ENCODE assay signal across 18 mouse cellular contexts in genomic region chr15:78872021-78872608, GRCm38 (mm10). TPM values are rescaled to one million over a fixed set of nuclear protein-coding genes. Genes with fewer than 3 reads are reported as not detected.
DNase-seq lines count a peak whose midpoint lies in the region; ATAC-seq and TF ChIP-seq lines count a peak whose summit lies in the region.
"Had no signal": no experiment of that assay in that cellular context is flagged by ENCODE, and none has a peak within 500 bp of the region (broad histone marks: within the 10 kb centered on the region; RNA-seq: fewer than 3 reads in every experiment).

No protein-coding gene starts in this region.

- no peak overlapping the region for H3K9ac ChIP-seq in embryonic facial prominence, embryonic 15.5 days
- no peak overlapping the region for H3K9ac ChIP-seq in kidney, postnatal 0 days (ENCODE audit: low read depth, low read length)
- H3K9ac ChIP-seq: forebrain, postnatal 0 days; hindbrain, embryonic 15.5 days; limb, embryonic 15.5 days; midbrain, embryonic 15.5 days had no signal

- H3K27ac ChIP-seq in embryonic facial prominence, embryonic 15.5 days (replicated peaks): 0 out of 2 replicates have a peak overlapping the region, but pooled peaks have one; percentile 12
- no peak overlapping the region for H3K27ac ChIP-seq in embryonic facial prominence, embryonic 10.5 days (replicated peaks)
- no peak overlapping the region for H3K27ac ChIP-seq in kidney, postnatal 0 days
- H3K27ac ChIP-seq in thymus, adult 2 months (ENCODE audit: control insufficient read depth, insufficient read depth, low read length): no peak overlapping the region
- no peak overlapping the region for H3K27ac ChIP-seq in cerebellum, adult 2 months (ENCODE audit: insufficient read depth, low read length)
- H3K27ac ChIP-seq: gastrocnemius, adult 2 months; hindbrain, embryonic 15.5 days; limb, embryonic 15.5 days; midbrain, embryonic 15.5 days had no signal

- no peaks in the 10 kb centered on the region for H3K9me3 ChIP-seq in embryonic facial prominence, embryonic 15.5 days (replicated peaks)
- no peaks in the 10 kb centered on the region for H3K9me3 ChIP-seq in embryonic facial prominence, embryonic 10.5 days
- no peaks in the 10 kb centered on the region for H3K9me3 ChIP-seq in kidney, postnatal 0 days (replicated peaks; ENCODE audit: low read length)
- H3K9me3 ChIP-seq: hindbrain, embryonic 15.5 days; limb, embryonic 15.5 days; midbrain, embryonic 15.5 days had no signal

- H3K4me3 ChIP-seq in embryonic facial prominence, embryonic 15.5 days (replicated peaks): no peak overlapping the region
- no peak overlapping the region for H3K4me3 ChIP-seq in embryonic facial prominence, embryonic 10.5 days
- no peak overlapping the region for H3K4me3 ChIP-seq in kidney, postnatal 0 days (replicated peaks; ENCODE audit: low read depth, low read length)
- H3K4me3 ChIP-seq in thymus, adult 2 months (ENCODE audit: control insufficient read depth, insufficient read depth, low read length): no peak overlapping the region
- no peak overlapping the region for H3K4me3 ChIP-seq in cerebellum, adult 2 months (replicated peaks; ENCODE audit: insufficient read depth, low read depth, low read length)
- H3K4me3 ChIP-seq: gastrocnemius, adult 2 months; hindbrain, embryonic 15.5 days; limb, embryonic 15.5 days; midbrain, embryonic 15.5 days had no signal

- no peaks in the 10 kb centered on the region for H3K36me3 ChIP-seq in embryonic facial prominence, embryonic 15.5 days
- H3K36me3 ChIP-seq in embryonic facial prominence, embryonic 10.5 days (replicated peaks): no peaks in the 10 kb centered on the region
- H3K36me3 ChIP-seq in kidney, postnatal 0 days (ENCODE audit: insufficient read depth, low read length): no peaks in the 10 kb centered on the region
- no peaks in the 10 kb centered on the region for H3K36me3 ChIP-seq in thymus, adult 2 months (ENCODE audit: control insufficient read depth, insufficient read depth, low read length)
- H3K36me3 ChIP-seq: hindbrain, embryonic 15.5 days; limb, embryonic 15.5 days; midbrain, embryonic 15.5 days had no signal

- no peak for ATAC-seq in embryonic facial prominence, embryonic 15.5 days (ENCODE audit: insufficient number of reproducible peaks, low FRiP score, low TSS enrichment, low read depth)
- no peak for ATAC-seq in kidney, postnatal 0 days (replicated peaks; ENCODE audit: low FRiP score, low read depth)
- ATAC-seq: forebrain, postnatal 0 days; midbrain, embryonic 15.5 days had no signal

- no peak for TF ChIP-seq POLR2A in thymus, adult 2 months (IDR thresholded peaks at IDR 0.05; ENCODE audit: control insufficient read depth, extremely low read depth, insufficient read depth, low read length, poor library complexity)
- TF ChIP-seq POLR2A in cerebellum, adult 2 months (IDR thresholded peaks at IDR 0.05; ENCODE audit: borderline replicate concordance, insufficient read depth, low read length): no peak

- WGBS in embryonic facial prominence, embryonic 15.5 days: 45% methylated on average over 5 of the region's 5 CpGs
- WGBS in embryonic facial prominence, embryonic 10.5 days: 63% methylated on average over 5 of the region's 5 CpGs
- WGBS in kidney, postnatal 0 days: 44% methylated on average over 5 of the region's 5 CpGs
- 55% methylated on average over 5 of the region's 5 CpGs for WGBS in thymus, adult 2 months
- WGBS in cerebellum, adult 2 months: 62% methylated on average over 5 of the region's 5 CpGs

- H3K27me3 ChIP-seq in embryonic facial prominence, embryonic 15.5 days: no peaks in the 10 kb centered on the region
- H3K27me3 ChIP-seq in embryonic facial prominence, embryonic 10.5 days (replicated peaks; ENCODE audit: low read depth, poor library complexity, severe bottlenecking): peaks cover 6% of the 10 kb centered on the region
- H3K27me3 ChIP-seq in kidney, postnatal 0 days (ENCODE audit: insufficient read depth, low read length): no peaks in the 10 kb centered on the region
- no peaks in the 10 kb centered on the region for H3K27me3 ChIP-seq in thymus, adult 2 months (ENCODE audit: control insufficient read depth, insufficient read depth, low read length)
- H3K27me3 ChIP-seq in cerebellum, adult 2 months (ENCODE audit: control insufficient read depth, insufficient read depth, low read length): no peaks in the 10 kb centered on the region
- H3K27me3 ChIP-seq: hindbrain, embryonic 15.5 days; limb, embryonic 15.5 days; midbrain, embryonic 15.5 days had no signal

- TF ChIP-seq CTCF in kidney, postnatal 0 days (IDR thresholded peaks at IDR 0.05; ENCODE audit: low read depth): peak; percentile 49; the same call in 1 of the 2 replicates
- TF ChIP-seq CTCF in thymus, adult 2 months (IDR thresholded peaks at IDR 0.05; ENCODE audit: borderline replicate concordance, control insufficient read depth, extremely low read depth, insufficient read depth, low read length, poor library complexity): no peak
- TF ChIP-seq CTCF in cerebellum, adult 2 months (IDR thresholded peaks at IDR 0.05; ENCODE audit: borderline replicate concordance, insufficient read depth, low read depth, low read length): no peak

- no peak for DNase-seq in embryonic facial prominence, embryonic 10.5 days (ENCODE audit: low spot score)
- DNase-seq in kidney, postnatal 0 days (ENCODE audit: low spot score): no peak
- no peak for DNase-seq in kidney, postnatal 4 days
- DNase-seq in thymus, postnatal 0 days (ENCODE audit: low spot score): peak; percentile 23
- DNase-seq in thymus, adult 2 months: no peak
- DNase-seq in cerebellum, adult 9-10 months: no peak
- DNase-seq in cerebellum, adult 2 months: no peak
- DNase-seq: cerebellum, adult 8-10 months; forebrain, postnatal 0 days; gastrocnemius, adult 2 months; heart, adult 18-20 months; right cerebral cortex, postnatal 25 days; thymus, postnatal 14 days had no signal

- no peak overlapping the region for H3K4me2 ChIP-seq in embryonic facial prominence, embryonic 15.5 days (replicated peaks)
- no peak overlapping the region for H3K4me2 ChIP-seq in kidney, postnatal 0 days (ENCODE audit: low read length)
- H3K4me2 ChIP-seq: hindbrain, embryonic 15.5 days; limb, embryonic 15.5 days; midbrain, embryonic 15.5 days had no signal

- peaks cover 38% of the 10 kb centered on the region for H3K4me1 ChIP-seq in embryonic facial prominence, embryonic 15.5 days
- H3K4me1 ChIP-seq in embryonic facial prominence, embryonic 10.5 days: peaks cover 50% of the 10 kb centered on the region
- peaks cover 8% of the 10 kb centered on the region for H3K4me1 ChIP-seq in kidney, postnatal 0 days (replicated peaks; ENCODE audit: insufficient read depth, low read length)
- peaks cover 6% of the 10 kb centered on the region for H3K4me1 ChIP-seq in thymus, adult 2 months (replicated peaks; ENCODE audit: control insufficient read depth, insufficient read depth, low read length)
- no peaks in the 10 kb centered on the region for H3K4me1 ChIP-seq in cerebellum, adult 2 months (ENCODE audit: control insufficient read depth, insufficient read depth, low read length)

RNA-seq across cellular contexts. Expression of gene Gga1, which starts 4.9 kb away (rescaled TPM):
- polyA plus RNA-seq in embryonic facial prominence, embryonic 15.5 days (2015; fragmentation: Nextera tagmentation; extraction: Ambion mirVana): 56.0 and 62.0 TPM in 2 replicates
- 52.0 and 53.5 TPM in 2 replicates for polyA plus RNA-seq in embryonic facial prominence, embryonic 10.5 days (2016; fragmentation: Nextera tagmentation; extraction: Ambion mirVana)
- 41.5 and 42.8 TPM in 2 replicates for polyA plus RNA-seq in kidney, postnatal 0 days (2015; fragmentation: Nextera tagmentation; extraction: Ambion mirVana)
- polyA plus RNA-seq in thymus, postnatal 0 days (2015; fragmentation: Nextera tagmentation; extraction: Ambion mirVana): 42.4 and 42.5 TPM in 2 replicates
- 137 and 155 TPM in 2 replicates for polyA plus RNA-seq in thymus, adult 2 months (2012; rRNA removed)
- polyA plus RNA-seq in cerebellum, adult 2 months (2012; rRNA removed): 80.8 and 82.5 TPM in 2 replicates

RNA-seq across cellular contexts. Expression of gene Lgals2, which starts 16.8 kb away (rescaled TPM):
- 1.0 TPM in 2 replicates for polyA plus RNA-seq in embryonic facial prominence, embryonic 15.5 days (2015; fragmentation: Nextera tagmentation; extraction: Ambion mirVana)
- not detected in 2 replicates for polyA plus RNA-seq in embryonic facial prominence, embryonic 10.5 days (2016; fragmentation: Nextera tagmentation; extraction: Ambion mirVana)
- 0.91 and 1.2 TPM in 2 replicates for polyA plus RNA-seq in kidney, postnatal 0 days (2015; fragmentation: Nextera tagmentation; extraction: Ambion mirVana)
- polyA plus RNA-seq in thymus, postnatal 0 days (2015; fragmentation: Nextera tagmentation; extraction: Ambion mirVana): 3.3 and 5.1 TPM in 2 replicates
- 2.9 and 4.8 TPM in 2 replicates for polyA plus RNA-seq in thymus, adult 2 months (2012; rRNA removed)
- 0.87 and 1.2 TPM in 2 replicates for polyA plus RNA-seq in cerebellum, adult 2 months (2012; rRNA removed)
- polyA plus RNA-seq: forebrain, postnatal 0 days; hindbrain, embryonic 15.5 days; neural tube, embryonic 11.5 days had no signal

RNA-seq across cellular contexts. Expression of gene Gm49510, which starts 27.4 kb away (rescaled TPM):
- 0.71 and 0.85 TPM in 2 replicates for polyA plus RNA-seq in embryonic facial prominence, embryonic 15.5 days (2015; fragmentation: Nextera tagmentation; extraction: Ambion mirVana)
- polyA plus RNA-seq in embryonic facial prominence, embryonic 10.5 days (2016; fragmentation: Nextera tagmentation; extraction: Ambion mirVana): 0.34 and 0.74 TPM in 2 replicates
- 0.30 TPM in 1 of 2 replicates, not detected in the other for polyA plus RNA-seq in kidney, postnatal 0 days (2015; fragmentation: Nextera tagmentation; extraction: Ambion mirVana)
- polyA plus RNA-seq in thymus, postnatal 0 days (2015; fragmentation: Nextera tagmentation; extraction: Ambion mirVana): 0.10 and 0.32 TPM in 2 replicates
- 0.08 and 0.14 TPM in 2 replicates for polyA plus RNA-seq in thymus, adult 2 months (2012; rRNA removed)
- 0.10 TPM in 2 replicates for polyA plus RNA-seq in cerebellum, adult 2 months (2012; rRNA removed)
- polyA plus RNA-seq: forebrain, postnatal 0 days; hindbrain, embryonic 15.5 days; midbrain, embryonic 15.5 days had no signal

RNA-seq across cellular contexts. Expression of gene Sh3bp1, which starts 27.5 kb away (rescaled TPM):
- 56.7 and 68.1 TPM in 2 replicates for polyA plus RNA-seq in embryonic facial prominence, embryonic 15.5 days (2015; fragmentation: Nextera tagmentation; extraction: Ambion mirVana)
- polyA plus RNA-seq in embryonic facial prominence, embryonic 10.5 days (2016; fragmentation: Nextera tagmentation; extraction: Ambion mirVana): 35.6 and 36.1 TPM in 2 replicates
- 19.6 and 24.6 TPM in 2 replicates for polyA plus RNA-seq in kidney, postnatal 0 days (2015; fragmentation: Nextera tagmentation; extraction: Ambion mirVana)
- 27.7 and 39.1 TPM in 2 replicates for polyA plus RNA-seq in thymus, postnatal 0 days (2015; fragmentation: Nextera tagmentation; extraction: Ambion mirVana)
- 371 and 412 TPM in 2 replicates for polyA plus RNA-seq in thymus, adult 2 months (2012; rRNA removed)
- 25.8 and 28.2 TPM in 2 replicates for polyA plus RNA-seq in cerebellum, adult 2 months (2012; rRNA removed)

RNA-seq across cellular contexts. Expression of gene Cdc42ep1, which starts 29.7 kb away (rescaled TPM):
- 41.5 and 43.8 TPM in 2 replicates for polyA plus RNA-seq in embryonic facial prominence, embryonic 15.5 days (2015; fragmentation: Nextera tagmentation; extraction: Ambion mirVana)
- polyA plus RNA-seq in embryonic facial prominence, embryonic 10.5 days (2016; fragmentation: Nextera tagmentation; extraction: Ambion mirVana): 19.9 and 20.8 TPM in 2 replicates
- 51.4 and 57.1 TPM in 2 replicates for polyA plus RNA-seq in kidney, postnatal 0 days (2015; fragmentation: Nextera tagmentation; extraction: Ambion mirVana)
- 3.9 and 4.0 TPM in 2 replicates for polyA plus RNA-seq in thymus, postnatal 0 days (2015; fragmentation: Nextera tagmentation; extraction: Ambion mirVana)
- polyA plus RNA-seq in thymus, adult 2 months (2012; rRNA removed): 8.1 and 12.5 TPM in 2 replicates
- polyA plus RNA-seq in cerebellum, adult 2 months (2012; rRNA removed): 73.2 and 77.3 TPM in 2 replicates
